13 mouse cellular contexts compared by ENCODE assay signal in the genomic region with DNA sequence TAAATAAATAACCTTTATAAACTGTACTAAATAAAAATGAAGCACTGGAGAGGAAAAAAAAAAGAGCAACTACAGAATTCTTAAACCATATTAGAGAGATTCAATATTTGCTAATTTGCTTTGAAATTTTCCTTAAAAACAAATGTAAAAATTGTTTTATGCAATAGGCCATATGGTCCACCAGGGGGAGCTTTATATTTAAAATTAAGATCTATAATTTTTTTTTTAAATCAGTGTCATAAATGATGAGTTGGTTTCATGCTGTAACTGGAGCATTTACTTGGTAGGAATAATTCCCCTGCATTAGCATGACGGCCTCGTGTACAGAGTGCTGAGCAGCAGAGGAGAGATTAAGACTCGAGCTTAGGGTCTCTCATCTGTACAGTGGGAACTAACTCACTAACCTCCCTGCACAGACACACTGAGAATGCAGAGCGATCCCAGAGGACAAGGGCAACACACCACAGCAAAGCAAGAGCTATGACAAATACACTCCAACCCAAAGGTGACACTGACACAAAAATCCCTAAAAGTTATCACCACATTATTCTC. TPM values are rescaled to one million over a fixed set of nuclear protein-coding genes. Genes with fewer than 3 reads are reported as not detected.
DNase-seq lines count a peak whose midpoint lies in the region; ATAC-seq and TF ChIP-seq lines count a peak whose summit lies in the region.
"Had no signal": no experiment of that assay in that cellular context is flagged by ENCODE, and none has a peak within 500 bp of the region (broad histone marks: within the 10 kb centered on the region; RNA-seq: fewer than 3 reads in every experiment).

No protein-coding gene starts in this region.

- TF ChIP-seq CTCF in heart, postnatal 0 days (IDR thresholded peaks at IDR 0.05; ENCODE audit: low read depth), result peak; percentile 34
- peak; percentile 65 for TF ChIP-seq CTCF in midbrain, postnatal 0 days (IDR thresholded peaks at IDR 0.05)
- peak; percentile 14; the same call in 1 of the 2 replicates for TF ChIP-seq CTCF in bone marrow macrophage, adult 2 months (IDR thresholded peaks at IDR 0.05; ENCODE audit: low read depth, low read length)
- peak; percentile 61 for TF ChIP-seq CTCF in stomach, postnatal 0 days (IDR thresholded peaks at IDR 0.05; ENCODE audit: low read depth)

- no peak overlapping the region for H3K4me2 ChIP-seq in heart, postnatal 0 days (ENCODE audit: low read depth, low read length)
- no peak overlapping the region for H3K4me2 ChIP-seq in midbrain, postnatal 0 days (ENCODE audit: low read depth, low read length, poor library complexity, severe bottlenecking)
- H3K4me2 ChIP-seq in stomach, postnatal 0 days (replicated peaks; ENCODE audit: low read depth), result no peak overlapping the region
- H3K4me2 ChIP-seq: embryonic facial prominence, embryonic 12.5 days had no signal

- no peak for DNase-seq in heart, postnatal 0 days (ENCODE audit: low spot score)
- DNase-seq in heart, postnatal 4 days, result no peak
- no peak for DNase-seq in midbrain, postnatal 0 days (ENCODE audit: low spot score)
- no peak for DNase-seq in midbrain, embryonic 10.5 days (ENCODE audit: low spot score)
- no peak for DNase-seq in stomach, postnatal 0 days (ENCODE audit: low spot score)
- no peak for DNase-seq in adrenal gland, adult (ENCODE audit: inconsistent age in 2 of 2, low spot score in 1 of 2)
- no peak for DNase-seq in kidney, postnatal 4 days
- DNase-seq: adrenal gland, adult 8-10 months; cerebellum, adult 11-12 months; lung, adult 2 months had no signal

- no peak overlapping the region for H3K9ac ChIP-seq in heart, postnatal 0 days (replicated peaks; ENCODE audit: low read depth, low read length)
- H3K9ac ChIP-seq in midbrain, postnatal 0 days (replicated peaks; ENCODE audit: low read length, poor library complexity, severe bottlenecking), result no peak overlapping the region
- H3K9ac ChIP-seq in stomach, postnatal 0 days (ENCODE audit: low read length), result no peak overlapping the region
- H3K9ac ChIP-seq: embryonic facial prominence, embryonic 12.5 days had no signal

- TF ChIP-seq POLR2A in bone marrow macrophage, adult 2 months (IDR thresholded peaks at IDR 0.05; ENCODE audit: borderline replicate concordance, low read depth, low read length), result no peak

- H3K27ac ChIP-seq in heart, postnatal 0 days (ENCODE audit: low read depth), result no peak overlapping the region
- H3K27ac ChIP-seq in midbrain, postnatal 0 days (ENCODE audit: low read depth, low read length), result no peak overlapping the region
- H3K27ac ChIP-seq in midbrain, embryonic 10.5 days (replicated peaks), result no peak overlapping the region
- H3K27ac ChIP-seq in bone marrow macrophage, adult 2 months (ENCODE audit: insufficient read depth, low read depth, low read length), result no peak overlapping the region
- no peak overlapping the region for H3K27ac ChIP-seq in stomach, postnatal 0 days (replicated peaks)
- H3K27ac ChIP-seq: embryonic facial prominence, embryonic 12.5 days; heart, embryonic 10.5 days had no signal

- no peak for ATAC-seq in heart, postnatal 0 days (ENCODE audit: insufficient read depth, low read depth)
- ATAC-seq in midbrain, postnatal 0 days (ENCODE audit: low FRiP score), result no peak
- no peak for ATAC-seq in stomach, postnatal 0 days (ENCODE audit: low FRiP score, low TSS enrichment)

- H3K9me3 ChIP-seq in heart, postnatal 0 days (replicated peaks; ENCODE audit: control insufficient read depth, low read length), result no peaks in the 10 kb centered on the region
- H3K9me3 ChIP-seq in midbrain, postnatal 0 days (ENCODE audit: low read length), result no peaks in the 10 kb centered on the region
- no peaks in the 10 kb centered on the region for H3K9me3 ChIP-seq in midbrain, embryonic 10.5 days (replicated peaks)
- H3K9me3 ChIP-seq in stomach, postnatal 0 days (ENCODE audit: control insufficient read depth, low read length), result no peaks in the 10 kb centered on the region
- H3K9me3 ChIP-seq: embryonic facial prominence, embryonic 12.5 days; heart, embryonic 10.5 days had no signal

- peaks cover 82% of the 10 kb centered on the region for H3K36me3 ChIP-seq in heart, postnatal 0 days (replicated peaks; ENCODE audit: control insufficient read depth, insufficient read depth, low read length)
- peaks cover 38% of the 10 kb centered on the region for H3K36me3 ChIP-seq in midbrain, postnatal 0 days (ENCODE audit: insufficient read depth, low read length)
- H3K36me3 ChIP-seq in midbrain, embryonic 10.5 days, result peaks cover 93% of the 10 kb centered on the region
- H3K36me3 ChIP-seq in stomach, postnatal 0 days (ENCODE audit: control insufficient read depth, insufficient read depth, low read length), result peaks cover 18% of the 10 kb centered on the region

- H3K4me1 ChIP-seq in heart, postnatal 0 days (ENCODE audit: control insufficient read depth, insufficient read depth), result peaks cover 1% of the 10 kb centered on the region; the same call in 1 of the 2 replicates
- H3K4me1 ChIP-seq in midbrain, postnatal 0 days (ENCODE audit: insufficient read depth, low read length), result no peaks in the 10 kb centered on the region
- peaks cover 6% of the 10 kb centered on the region for H3K4me1 ChIP-seq in midbrain, embryonic 10.5 days
- peaks cover 2% of the 10 kb centered on the region for H3K4me1 ChIP-seq in bone marrow macrophage, adult 2 months (ENCODE audit: control insufficient read depth, insufficient read depth, low read length)
- no peaks in the 10 kb centered on the region for H3K4me1 ChIP-seq in stomach, postnatal 0 days (replicated peaks; ENCODE audit: control insufficient read depth, insufficient read depth)

- WGBS in heart, postnatal 0 days, result 75% methylated on average over 4 of the region's 4 CpGs
- 66% methylated on average over 4 of the region's 4 CpGs for WGBS in midbrain, postnatal 0 days
- WGBS in midbrain, embryonic 10.5 days, result 90% methylated on average over 4 of the region's 4 CpGs
- WGBS in stomach, postnatal 0 days, result 64% methylated on average over 4 of the region's 4 CpGs

- H3K27me3 ChIP-seq in heart, postnatal 0 days (ENCODE audit: control insufficient read depth, insufficient read depth, low read length), result no peaks in the 10 kb centered on the region
- no peaks in the 10 kb centered on the region for H3K27me3 ChIP-seq in midbrain, postnatal 0 days (ENCODE audit: insufficient read depth, low read length)
- no peaks in the 10 kb centered on the region for H3K27me3 ChIP-seq in midbrain, embryonic 10.5 days (ENCODE audit: low read depth, poor library complexity, severe bottlenecking)
- H3K27me3 ChIP-seq in stomach, postnatal 0 days (ENCODE audit: control insufficient read depth, insufficient read depth, low read length), result no peaks in the 10 kb centered on the region
- H3K27me3 ChIP-seq: embryonic facial prominence, embryonic 12.5 days had no signal

- H3K4me3 ChIP-seq in heart, postnatal 0 days (ENCODE audit: low read depth, low read length), result no peak overlapping the region
- H3K4me3 ChIP-seq in midbrain, postnatal 0 days (ENCODE audit: low read depth, low read length), result no peak overlapping the region
- no peak overlapping the region for H3K4me3 ChIP-seq in midbrain, embryonic 10.5 days
- H3K4me3 ChIP-seq in bone marrow macrophage, adult 2 months (ENCODE audit: insufficient read depth, low read length), result no peak overlapping the region
- no peak overlapping the region for H3K4me3 ChIP-seq in stomach, postnatal 0 days (ENCODE audit: low read depth, low read length)
- H3K4me3 ChIP-seq: embryonic facial prominence, embryonic 12.5 days; heart, embryonic 10.5 days had no signal

- no peak for TF ChIP-seq EP300 in heart, postnatal 0 days (IDR thresholded peaks at IDR 0.05; ENCODE audit: low read depth)
- TF ChIP-seq EP300 in stomach, postnatal 0 days (optimal IDR thresholded peaks at IDR 0.05), result no peak

RNA-seq across cellular contexts. Expression of a gene that starts 6.1 kb away (rescaled TPM):
- 220 and 239 TPM in 2 replicates for total RNA-seq in heart, postnatal 0 days (2014; rRNA removed; ENCODE audit: low replicate concordance)
- 241 and 243 TPM in 2 replicates for polyA plus RNA-seq in heart, postnatal 0 days (2015; fragmentation: Nextera tagmentation; extraction: Ambion mirVana)
- total RNA-seq in heart, postnatal 4 days (2021), result 100 to 1,000 TPM; 252 to 254 TPM
- 218 and 239 TPM in 2 replicates for total RNA-seq in midbrain, postnatal 0 days (2014; rRNA removed)
- 282 and 287 TPM in 2 replicates for polyA plus RNA-seq in midbrain, postnatal 0 days (2015; fragmentation: Nextera tagmentation; extraction: Ambion mirVana)
- polyA plus RNA-seq in midbrain, embryonic 10.5 days (2016; fragmentation: Nextera tagmentation; extraction: Ambion mirVana), result 322 and 336 TPM in 2 replicates
- 101 and 102 TPM in 2 replicates for polyA plus RNA-seq in bone marrow macrophage, adult 2 months (2012; ENCODE audit: insufficient read depth, insufficient read length, missing spikeins)
- 162 and 166 TPM in 2 replicates for polyA plus RNA-seq in stomach, postnatal 0 days (2015; fragmentation: Nextera tagmentation; extraction: Ambion mirVana)

Comparison
In these comparisons a context has a peak if more than half of its experiments do, and no peak if none do; other contexts are left out.
1. CTCF ChIP-seq: peak in every context shown above with its lines; median percentile 65 in midbrain, postnatal 0 days; 61 in stomach, postnatal 0 days; 34 in heart, postnatal 0 days; 14 in bone marrow macrophage, adult 2 months.